Mouse (Mus musculus): Measurements from ENCODE around the gene Mzt1. TPM values are rescaled to one million over a fixed set of nuclear protein-coding genes. Genes with fewer than 3 reads are reported as not detected.
"Not testable (repeated sequence)": the region's sequence is repeated elsewhere in the genome, so short reads cannot be mapped to it uniquely, and the experiment has no call there.

Mzt1 gene
- total RNA-seq (2021): 10 to 100 TPM; 35.6 to 44.1 TPM

DNA sequence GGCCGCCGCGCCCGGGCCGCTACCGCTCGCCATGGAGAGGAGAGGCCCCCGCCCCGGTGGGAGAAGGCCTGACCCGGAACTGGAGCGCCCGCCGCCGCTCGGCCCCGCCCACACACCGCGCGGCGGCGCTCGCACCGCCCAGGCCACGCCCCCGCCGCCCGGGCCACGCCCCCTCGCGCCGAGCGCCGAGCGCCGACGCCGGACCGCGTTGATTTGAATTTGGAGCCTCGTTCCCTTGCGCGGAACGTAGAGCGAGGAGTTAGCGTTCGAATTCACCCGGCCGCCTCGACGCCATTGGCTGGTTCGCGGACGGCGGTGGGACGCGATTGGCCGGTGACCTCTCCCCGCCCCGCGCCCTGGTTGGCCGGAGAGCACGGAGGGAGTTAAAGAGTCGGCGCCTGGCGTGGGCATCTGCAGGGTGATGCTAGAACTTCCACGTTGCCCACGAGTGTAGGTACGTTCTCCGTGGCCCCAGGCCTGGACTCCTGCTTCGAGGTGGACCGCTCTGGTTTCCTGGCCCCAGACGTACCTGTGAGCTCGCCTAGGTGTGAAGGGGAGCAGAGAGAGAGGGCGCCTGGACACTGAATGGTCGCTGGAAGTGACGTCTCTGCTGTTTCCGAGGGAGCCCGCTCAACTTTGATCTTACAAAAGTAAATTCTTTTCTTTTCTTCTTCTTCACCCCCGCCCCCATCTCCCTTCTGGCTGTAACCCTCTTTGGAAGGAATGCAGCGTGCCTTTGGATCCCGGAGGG is at the start of gene Mzt1, which contains the start of gene Bora:
Gene Mzt1, minus strand, starts transcription at position 104 of the 751 bp plus-strand sequence.
Gene Bora, plus strand, starts transcription at position 192 of the 751 bp plus-strand sequence.
- intact Hi-C loops (cut with DNase I): loop anchor here (5.0 kb wide), 1 partner anchor 51 kb away; the partner anchor contains the start of genes Dis3 and Pibf1
- peak; percentile 91 to 94 for DNase-seq

GRCm38 (mm10) chr14:99088947-99089346 is 43.0 kb upstream of the Mzt1 start:
- no peak for DNase-seq

GRCm38 (mm10) chr14:99071146-99071545 is 25.2 kb upstream of the Mzt1 start:
- intact Hi-C loops (cut with DNase I): no loop called here
- DNase-seq: no peak

More at GRCm38 (mm10) chr14:99088947-99089346, 43.0 kb upstream of the Mzt1 start:
- intact Hi-C loops (cut with DNase I): no loop called here

- no peak for DNase-seq
- intact Hi-C loops (cut with DNase I): no loop called here
Observed at GRCm38 (mm10) chr14:99063091-99063490, 17.2 kb upstream of the Mzt1 start.

GRCm38 (mm10) chr14:99060616-99061015 is 14.7 kb upstream of the Mzt1 start:
- DNase-seq: no peak
- intact Hi-C loops (cut with DNase I): no loop called here

DNA sequence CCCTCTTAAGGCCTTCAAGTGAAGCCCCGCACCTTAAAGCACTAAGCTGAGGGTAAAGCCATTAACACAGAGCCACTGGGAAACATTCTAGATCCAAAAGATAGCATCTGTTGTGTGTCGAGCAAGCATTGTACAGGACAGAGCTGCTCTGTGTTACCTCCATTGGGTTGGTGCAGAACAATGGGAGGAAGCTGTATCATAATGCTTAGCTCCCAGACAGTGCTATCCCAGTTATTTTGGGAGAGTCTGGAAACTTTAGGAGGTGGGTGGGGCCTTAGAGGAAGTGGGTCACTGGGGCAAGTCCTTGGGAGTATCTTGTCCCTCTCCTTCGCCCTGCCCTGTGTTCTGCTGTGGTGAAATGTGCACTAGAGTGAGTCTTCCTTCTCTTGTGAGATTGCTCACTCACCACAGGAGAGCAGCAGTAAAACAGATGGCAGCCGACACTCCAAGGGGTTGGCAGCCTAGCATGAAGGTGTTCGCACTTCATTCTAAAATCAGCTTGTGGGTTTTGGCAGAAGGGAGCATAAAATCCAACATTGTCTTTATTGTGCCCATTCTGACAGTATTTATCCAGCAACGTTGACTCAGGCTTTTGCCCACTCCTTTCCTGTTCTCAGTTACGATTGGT is 13.1 kb upstream of the Mzt1 start:
- intact Hi-C loops (cut with DNase I): no loop called here
- DNase-seq: peak in 1 of 2 experiments; percentile 6

DNA sequence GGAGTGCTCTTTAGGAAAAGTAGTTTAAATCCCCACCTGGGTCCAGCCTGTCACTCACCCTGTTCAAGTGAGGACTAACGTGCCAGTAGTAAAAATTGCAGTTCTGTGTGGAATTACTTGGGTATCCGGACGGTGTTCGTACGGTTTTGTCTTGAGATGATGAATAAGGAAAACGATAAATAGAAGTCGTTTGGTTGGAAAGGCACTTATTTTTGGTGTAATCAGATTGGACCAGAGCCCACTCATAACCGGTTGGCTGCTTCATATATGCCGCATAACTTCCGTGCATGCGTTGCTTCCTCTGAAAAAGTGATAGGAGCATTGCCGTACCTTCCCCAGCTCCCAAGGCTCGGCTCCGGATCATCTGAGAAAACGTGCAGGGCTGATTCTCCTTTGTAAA is 848 bp upstream of the Mzt1 start:
- intact Hi-C loops (cut with DNase I): loop anchor here (5.0 kb wide), 1 partner anchor 51 kb away; the partner anchor contains the start of genes Dis3 and Pibf1
- DNase-seq: no peak

DNA sequence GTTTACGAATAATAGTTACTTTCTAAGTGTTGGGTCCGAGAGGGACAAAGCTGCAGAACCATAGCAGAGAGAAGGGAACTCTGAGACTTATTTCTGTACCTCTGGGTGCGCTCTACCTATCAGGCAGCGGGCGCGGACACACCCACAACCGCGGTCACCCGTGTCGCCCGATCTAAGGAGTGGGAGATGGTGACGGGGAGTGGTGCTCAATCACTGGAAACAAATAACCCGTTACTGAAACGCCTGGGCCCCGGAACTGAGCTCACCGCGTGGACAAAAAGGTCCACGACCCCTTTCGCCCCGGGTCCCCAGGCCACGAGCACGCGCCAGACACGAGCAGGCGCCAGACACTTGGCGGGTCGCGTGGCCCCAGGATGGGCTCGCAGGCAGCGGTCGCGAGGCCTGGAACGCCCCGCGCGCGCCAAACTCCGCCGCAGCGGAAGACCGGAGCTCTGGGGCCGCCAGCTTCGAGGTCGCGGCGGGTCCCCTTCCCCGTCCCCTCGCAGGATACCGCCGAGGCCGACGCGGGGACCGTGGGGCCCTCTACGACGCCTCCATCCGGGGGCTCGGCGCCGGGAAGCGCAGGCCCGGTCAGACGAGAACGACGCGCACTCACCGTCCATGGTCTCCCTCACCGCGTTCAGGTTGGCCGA is 430 bp downstream of the Mzt1 start:
- peak in 1 of 2 experiments; percentile 24 for DNase-seq
- intact Hi-C loops (cut with DNase I): loop anchor here (5.0 kb wide), 1 partner anchor 52 kb away; the partner anchor contains the start of genes Dis3 and Pibf1

DNA sequence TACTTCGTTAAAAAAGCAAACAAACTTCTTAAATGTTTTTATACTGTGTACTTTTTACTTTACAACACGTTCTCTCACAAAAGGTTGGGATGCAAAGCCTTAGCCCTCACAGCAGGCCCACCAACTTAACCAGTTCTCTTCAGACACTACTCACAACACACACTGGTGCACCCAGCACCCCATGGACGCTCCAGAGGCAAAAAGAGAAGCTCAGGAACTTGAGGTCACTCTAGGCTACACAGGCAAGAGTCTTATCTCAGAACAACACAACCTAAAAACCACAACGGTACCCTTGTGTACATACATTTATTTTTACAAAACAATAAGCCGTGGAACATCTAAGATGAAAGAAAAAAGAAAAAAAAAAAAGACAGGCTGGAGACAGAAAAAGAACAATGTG is 1.2 kb downstream of the Mzt1 start:
- intact Hi-C loops (cut with DNase I): loop anchor here (5.0 kb wide), 1 partner anchor 53 kb away; the partner anchor contains the start of genes Dis3 and Pibf1
- no peak for DNase-seq

GRCm38 (mm10) chr14:99044096-99044495 is 1.8 kb downstream of the Mzt1 start:
- intact Hi-C loops (cut with DNase I): no loop called here
- DNase-seq: no peak

GRCm38 (mm10) chr14:99043499-99043898 is 2.4 kb downstream of the Mzt1 start:
- no peak for DNase-seq
- intact Hi-C loops (cut with DNase I): no loop called here

DNA sequence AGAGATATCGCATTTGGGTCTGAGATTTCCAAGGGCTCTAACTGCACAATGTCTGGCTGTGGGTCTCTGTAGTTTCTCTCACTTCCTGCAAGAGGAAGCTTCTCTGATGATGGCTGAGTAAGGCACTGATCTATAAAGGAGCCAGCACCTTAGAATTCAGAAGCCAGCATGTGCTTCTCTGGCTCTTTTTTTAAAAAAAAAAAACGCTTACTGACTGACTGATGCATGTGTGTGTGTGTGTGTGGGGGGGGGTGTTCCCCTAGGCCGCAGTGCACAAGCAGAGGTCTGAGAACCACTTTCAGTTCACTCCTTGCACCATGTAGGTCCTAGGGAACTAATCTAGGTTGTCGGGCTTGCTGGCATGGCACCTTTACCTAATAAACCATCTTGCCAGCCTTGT is 4.5 kb downstream of the Mzt1 start:
- intact Hi-C loops (cut with DNase I): no loop called here
- no peak for DNase-seq

GRCm38 (mm10) chr14:99039308-99039707 is 6.6 kb downstream of the Mzt1 start:
- intact Hi-C loops (cut with DNase I); DNase-seq: not testable (repeated sequence)

- no peak for DNase-seq
- intact Hi-C loops (cut with DNase I): no loop called here
Observed at GRCm38 (mm10) chr14:99037703-99038102, 8.2 kb downstream of the Mzt1 start.

- intact Hi-C loops (cut with DNase I): no loop called here
- DNase-seq: no peak
Observed at GRCm38 (mm10) chr14:99036039-99036438, 9.9 kb downstream of the Mzt1 start.

DNA sequence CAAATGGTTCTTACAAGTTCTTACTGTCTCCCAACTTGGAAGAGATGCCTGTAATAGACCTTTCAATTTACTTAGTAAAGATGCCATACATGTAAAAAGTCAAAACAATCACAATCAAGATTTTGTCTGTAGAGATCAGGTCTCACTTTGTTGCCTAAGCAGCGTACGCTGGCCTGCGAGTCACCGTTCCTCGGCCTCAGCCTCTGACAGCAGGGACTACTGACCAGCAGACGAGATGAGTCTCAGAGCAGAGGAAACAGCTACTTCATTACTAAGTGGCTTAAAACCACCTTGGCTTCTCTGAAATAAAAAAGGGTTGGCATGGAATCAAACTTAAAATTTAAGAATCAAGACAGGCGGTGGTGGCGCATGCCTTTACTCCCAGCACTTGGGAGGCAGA is 11.1 kb downstream of the Mzt1 start:
- not testable (repeated sequence) for DNase-seq

DNA sequence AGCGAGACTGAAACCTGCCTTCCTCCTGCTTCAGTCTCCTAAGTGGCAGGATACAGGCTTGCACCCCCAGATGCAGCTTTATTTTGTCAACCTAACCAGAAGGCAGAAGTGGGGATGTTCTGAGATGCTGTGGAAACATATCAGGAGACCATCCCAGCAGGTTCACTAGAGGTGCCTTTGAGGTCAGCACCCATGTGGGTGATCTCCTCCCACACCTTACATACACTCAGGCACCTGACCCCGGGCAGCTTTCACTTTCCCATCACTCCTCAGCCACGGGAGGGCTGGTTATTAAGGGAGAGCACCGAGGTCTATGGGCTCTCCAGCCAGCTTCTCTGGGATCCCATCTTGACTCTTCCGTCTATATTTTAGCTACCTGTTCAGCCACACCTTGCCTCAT is 13.3 kb downstream of the Mzt1 start:
- DNase-seq: no peak
- intact Hi-C loops (cut with DNase I): no loop called here

More for the DNA sequence above, 11.1 kb downstream of the Mzt1 start:
- intact Hi-C loops (cut with DNase I): not testable (repeated sequence)

DNA sequence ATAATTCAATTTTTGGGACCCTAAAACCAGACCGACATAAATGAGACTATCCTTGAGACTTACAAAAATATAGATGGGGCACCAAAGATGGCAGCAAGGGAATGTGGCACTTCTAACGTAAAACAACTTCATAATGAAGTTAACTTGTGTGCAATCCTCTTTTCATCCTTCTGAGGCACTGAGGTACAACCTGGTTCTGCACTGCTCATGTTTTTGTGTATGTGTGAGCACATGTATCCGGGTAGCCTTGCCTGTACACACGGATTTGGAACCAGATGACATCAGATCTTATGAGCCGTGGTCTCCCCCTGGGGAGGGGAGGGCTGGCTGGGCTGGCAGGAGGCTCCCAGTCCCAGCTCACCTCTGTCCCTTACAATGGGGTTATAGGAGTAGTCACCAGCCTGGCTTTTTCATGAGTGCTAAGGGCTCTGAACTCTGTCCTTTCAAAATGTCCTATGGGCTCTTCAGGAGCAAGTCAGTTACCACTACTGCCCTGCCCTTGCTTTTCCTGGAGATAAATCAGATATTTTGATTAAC is 14.5 kb downstream of the Mzt1 start:
- intact Hi-C loops (cut with DNase I): no loop called here
- no peak for DNase-seq

DNA sequence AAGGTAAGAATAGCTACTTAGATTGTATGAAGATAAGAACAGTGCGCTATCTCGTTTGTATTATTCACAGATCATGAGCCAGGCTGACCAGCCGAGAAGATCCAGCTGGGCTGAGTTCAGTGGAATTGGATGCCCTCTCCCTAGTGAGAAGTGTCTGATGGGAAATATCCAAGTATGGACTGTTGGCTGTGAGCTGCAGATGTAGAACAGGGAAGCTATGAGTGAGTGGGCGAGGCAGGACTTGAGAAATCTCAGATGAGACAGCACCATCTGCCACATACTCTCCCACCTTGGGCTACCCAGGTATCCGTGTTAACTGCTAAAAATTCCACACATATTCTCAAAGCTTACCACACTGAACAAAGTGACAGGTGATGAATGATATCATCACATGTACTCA is 15.9 kb downstream of the Mzt1 start:
- intact Hi-C loops (cut with DNase I): loop anchor here (10.0 kb wide), 1 partner anchor 1475 kb away; no protein-coding TSS in a partner anchor
- DNase-seq: no peak

DNA sequence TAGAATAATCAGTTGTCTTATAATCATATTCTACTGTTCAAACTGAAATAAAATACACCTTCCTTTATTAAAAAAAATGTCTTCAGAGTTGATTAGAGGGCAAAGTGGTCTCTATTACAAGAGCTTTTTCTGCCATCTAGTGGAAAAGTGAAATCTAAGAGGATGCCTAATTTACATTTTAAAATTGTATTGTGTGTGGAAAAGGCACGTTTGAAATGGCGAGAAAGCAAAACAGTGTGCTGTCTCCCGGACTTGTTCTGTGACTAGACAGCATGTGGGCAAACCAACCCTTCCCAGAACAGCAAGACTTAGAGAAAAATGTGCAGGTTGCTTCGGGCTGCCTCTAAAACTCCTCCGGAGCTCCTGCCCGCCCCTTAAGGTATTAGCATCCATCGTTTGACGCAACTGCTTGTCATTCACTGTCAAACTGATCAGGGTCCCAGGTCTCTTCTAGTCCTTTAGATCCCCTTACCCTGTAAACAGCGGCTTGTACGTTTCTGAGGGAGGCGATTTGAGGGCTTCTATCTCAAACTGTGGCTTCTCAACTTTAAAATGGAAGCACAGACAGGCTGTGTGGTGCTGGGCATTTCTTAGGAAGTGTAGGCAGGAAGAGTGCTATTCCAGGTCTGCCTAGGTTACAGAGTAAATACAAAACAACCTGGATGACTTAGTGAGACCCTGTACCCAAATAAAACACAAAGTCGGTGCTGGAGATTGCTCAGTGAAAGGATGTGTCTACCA is 23.4 kb downstream of the Mzt1 start:
- intact Hi-C loops (cut with DNase I): loop anchor here (2.0 to 10.0 kb wide), 2 partner anchors 1468 to 1692 kb away; no protein-coding TSS in a partner anchor
- no peak for DNase-seq
